Mouse (Mus musculus): ENCODE measurements around the gene 2410015M20Rik.
"Not testable (repeated sequence)": the region's sequence is repeated elsewhere in the genome, so short reads cannot be mapped to it uniquely, and the experiment has no call there.

The 2410015M20Rik gene

GRCm38 (mm10) chr17:56609452-56610171 lies at the start of gene 2410015M20Rik:
TSS of gene 2410015M20Rik (minus strand) at chr17:56609771.
- DNase-seq (ENCODE audit: low spot score in 2 of 2), result peak; percentile 93 to 94

GRCm38 (mm10) chr17:56656171-56656570 lies 46.6 kb upstream of the 2410015M20Rik start:
- no peak for DNase-seq (ENCODE audit: low spot score in 2 of 2)

GRCm38 (mm10) chr17:56655311-56655710 lies 45.7 kb upstream of the 2410015M20Rik start:
- no peak for DNase-seq (ENCODE audit: low spot score in 2 of 2)

GRCm38 (mm10) chr17:56654771-56655170 lies 45.2 kb upstream of the 2410015M20Rik start:
- no peak for DNase-seq (ENCODE audit: low spot score in 2 of 2)

GRCm38 (mm10) chr17:56651801-56652200 lies 42.2 kb upstream of the 2410015M20Rik start:
- no peak for DNase-seq (ENCODE audit: low spot score in 2 of 2)

GRCm38 (mm10) chr17:56647546-56647945 lies 38.0 kb upstream of the 2410015M20Rik start:
- no peak for DNase-seq (ENCODE audit: low spot score in 2 of 2)

GRCm38 (mm10) chr17:56643237-56643636 lies 33.7 kb upstream of the 2410015M20Rik start:
- no peak for DNase-seq (ENCODE audit: low spot score in 2 of 2)

- peak in 1 of 2 experiments; percentile 64 for DNase-seq (ENCODE audit: low spot score in 2 of 2)
These were observed 24.5 kb upstream of the 2410015M20Rik start for GRCm38 (mm10) chr17:56634023-56634422.

GRCm38 (mm10) chr17:56631807-56632206 lies 22.2 kb upstream of the 2410015M20Rik start:
- no peak for DNase-seq (ENCODE audit: low spot score in 2 of 2)

GRCm38 (mm10) chr17:56629800-56630781 lies 20.5 kb upstream of the 2410015M20Rik start:
- not testable (repeated sequence) for DNase-seq (ENCODE audit: low spot score in 2 of 2)

GRCm38 (mm10) chr17:56627530-56628277 lies 18.1 kb upstream of the 2410015M20Rik start, which contains the start of gene Catsperd:
TSS of gene Catsperd (plus strand) at chr17:56628143.
- DNase-seq (ENCODE audit: low spot score in 2 of 2), result no peak

- DNase-seq (ENCODE audit: low spot score in 2 of 2), result peak; percentile 94 to 97
These were observed 17.3 kb upstream of the 2410015M20Rik start, which contains the start of gene Lonp1 for GRCm38 (mm10) chr17:56626754-56627470. TSS of gene Lonp1 (minus strand) at chr17:56626887.

- DNase-seq (ENCODE audit: low spot score in 2 of 2), result no peak
These were observed 16.7 kb upstream of the 2410015M20Rik start for GRCm38 (mm10) chr17:56626260-56626659.

GRCm38 (mm10) chr17:56625495-56625894 lies 15.9 kb upstream of the 2410015M20Rik start:
- no peak for DNase-seq (ENCODE audit: low spot score in 2 of 2)

GRCm38 (mm10) chr17:56617628-56618027 lies 8.1 kb upstream of the 2410015M20Rik start:
- no peak for DNase-seq (ENCODE audit: low spot score in 2 of 2)

GRCm38 (mm10) chr17:56616725-56617124 lies 7.2 kb upstream of the 2410015M20Rik start:
- DNase-seq (ENCODE audit: low spot score in 2 of 2), result no peak

- DNase-seq (ENCODE audit: low spot score in 2 of 2), result no peak
These were observed 6.2 kb upstream of the 2410015M20Rik start for GRCm38 (mm10) chr17:56615792-56616191.

- no peak for DNase-seq (ENCODE audit: low spot score in 2 of 2)
These were observed 5.7 kb upstream of the 2410015M20Rik start for GRCm38 (mm10) chr17:56615136-56615784.

- DNase-seq (ENCODE audit: low spot score in 2 of 2), result no peak
These were observed 5.0 kb upstream of the 2410015M20Rik start for GRCm38 (mm10) chr17:56614391-56615135.

GRCm38 (mm10) chr17:56613893-56614292 lies 4.3 kb upstream of the 2410015M20Rik start:
- DNase-seq (ENCODE audit: low spot score in 2 of 2), result not testable (repeated sequence)
